Mouse (Mus musculus) naive thymus-derived CD4-positive, alpha-beta T cell, adult 5 months (primary cell): Measurements from ENCODE around the gene Unc5cl. TPM values are rescaled to one million over a fixed set of nuclear protein-coding genes. Genes with fewer than 3 reads are reported as not detected.

ENCODE experiments used
- polyA plus RNA-seq: library from polyadenylated mRNA; unstranded; fragments of 100-300 nt; shearing (Covaris generic); gene quantifications from one replicate; pipeline ENCODE4 v1.2.1, GENCODE M21; 2017

The Unc5cl gene
- polyA plus RNA-seq = 13.9 TPM

DNA sequence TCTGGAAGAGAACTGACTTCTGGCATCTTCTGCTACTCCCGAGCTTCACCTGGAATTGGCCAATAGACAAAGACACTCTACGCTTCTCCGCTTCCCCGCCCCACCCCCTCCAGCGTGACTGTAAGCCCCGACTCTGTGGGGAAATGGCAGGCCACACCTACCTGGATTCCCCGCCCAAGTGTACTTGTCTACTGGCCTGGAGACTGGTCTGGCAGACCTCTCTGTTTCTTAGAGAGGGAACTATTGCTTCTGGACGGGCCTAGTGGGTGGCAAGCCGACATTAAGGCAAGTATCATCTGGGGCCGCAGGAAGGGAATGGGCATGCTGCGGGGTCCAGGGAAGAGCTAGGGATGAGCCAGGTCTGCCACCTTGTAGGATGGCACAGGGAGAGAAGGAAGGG is at the start of gene Unc5cl:
Gene Unc5cl, plus strand, starts transcription at position 214 of the 400 bp plus-strand sequence.

DNA sequence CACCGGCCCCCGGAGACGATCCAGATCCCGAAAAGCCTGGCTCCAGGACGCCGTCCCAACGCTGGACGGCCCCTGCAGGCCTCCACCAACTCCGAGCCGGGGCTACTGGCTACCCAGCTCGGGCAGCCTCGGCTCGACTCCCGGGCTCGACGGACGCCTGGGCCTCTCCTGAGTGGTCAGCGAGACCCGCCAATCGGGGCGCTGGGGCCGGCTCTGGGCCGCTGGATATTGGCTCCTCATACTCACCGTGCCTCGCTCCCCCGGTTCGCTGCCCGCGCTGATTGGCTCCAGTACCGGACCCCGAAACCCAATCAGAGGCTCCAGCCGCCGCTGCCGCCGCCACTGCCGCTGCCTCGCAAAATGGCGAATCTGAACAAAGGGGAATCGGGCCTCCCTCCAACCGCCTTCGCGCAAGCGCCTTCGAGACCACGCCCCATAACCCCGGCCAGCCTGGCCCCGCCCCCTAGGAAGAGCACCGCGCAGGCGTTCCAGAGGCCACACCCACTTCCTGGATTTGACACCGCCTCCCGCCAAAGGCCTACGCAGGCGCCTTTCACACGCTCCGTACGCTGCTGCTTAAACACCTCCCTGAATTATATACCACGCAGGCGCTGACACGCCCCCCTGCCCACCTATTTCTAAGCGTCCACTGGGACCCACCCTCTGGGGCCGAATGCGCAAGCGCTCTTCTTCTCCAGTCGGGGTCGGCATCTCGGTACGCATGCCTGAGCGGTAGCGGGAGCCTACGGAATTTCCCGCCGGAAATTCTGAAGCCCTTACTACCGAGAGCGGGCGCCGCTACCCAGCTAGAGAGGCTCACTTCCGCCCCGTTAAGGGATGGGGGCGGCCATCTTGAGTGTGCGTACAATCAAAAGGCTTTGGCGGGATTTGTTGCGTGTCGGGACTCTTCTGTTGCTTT is 45.1 kb upstream of the Unc5cl start, which contains the start of the genes Nfya and Oard1:
Gene Nfya, minus strand, starts transcription at position 527 of the 919 bp plus-strand sequence.
Gene Oard1, plus strand, starts transcription at position 635 of the 919 bp plus-strand sequence.

DNA sequence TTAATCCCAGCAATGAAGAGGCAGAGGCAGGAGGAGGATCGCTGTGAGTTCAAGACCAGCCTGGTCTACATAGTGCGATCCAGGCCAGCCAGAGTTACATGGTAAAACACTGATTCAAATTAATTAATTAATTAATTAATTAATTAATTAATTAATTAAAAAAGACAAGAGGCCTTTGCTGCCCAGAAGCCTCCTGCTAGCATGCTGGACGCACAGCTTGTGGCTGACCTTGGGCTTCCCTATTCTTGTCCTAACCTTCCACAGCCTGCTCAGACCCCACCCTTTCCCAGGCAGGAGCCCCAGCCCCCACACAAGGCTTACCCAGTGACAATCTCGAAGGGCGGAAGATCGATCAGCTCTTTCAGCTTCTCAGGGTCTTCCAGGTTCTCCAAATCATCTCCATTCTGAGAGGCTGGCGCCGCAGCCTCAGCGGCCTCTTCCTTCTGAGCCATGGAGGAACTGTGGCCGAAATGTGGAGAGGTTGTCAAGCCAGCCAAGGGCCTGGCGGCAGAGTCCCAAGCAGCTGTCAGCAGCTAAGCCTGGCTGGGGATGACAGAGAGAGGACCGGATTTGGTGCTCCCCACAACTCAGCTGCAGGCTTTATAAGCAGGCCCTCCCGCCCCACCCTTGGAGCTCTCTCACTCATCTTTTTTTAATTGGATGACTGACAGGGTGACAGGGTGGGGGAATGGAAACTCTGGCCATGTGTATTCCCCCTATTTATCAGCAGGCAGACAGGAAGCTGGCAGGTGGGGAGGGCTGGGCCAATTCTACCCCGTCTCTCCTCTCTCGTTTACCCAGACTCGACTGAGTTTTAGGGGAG is 22.3 kb upstream of the Unc5cl start, which contains the start of gene Apobec2:
Gene Apobec2, minus strand, starts transcription at position 773 of the 823 bp plus-strand sequence.

DNA sequence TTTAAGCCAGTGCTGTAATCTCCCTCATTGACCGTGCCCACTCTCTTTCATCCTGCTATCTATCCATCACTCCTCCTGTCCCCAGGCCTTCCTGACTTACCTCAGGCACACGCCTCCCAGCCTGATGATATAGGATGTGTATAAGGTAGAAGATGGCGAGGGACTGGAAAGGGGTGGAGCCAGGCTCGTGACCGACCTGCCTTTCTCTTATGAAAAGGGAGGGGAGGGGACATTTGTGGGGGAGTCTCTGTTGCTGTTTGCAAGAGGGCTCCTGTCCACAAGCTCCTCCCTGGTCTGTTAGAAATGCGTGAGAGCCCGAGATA is 3.4 kb upstream of the Unc5cl start, which contains the start of gene Tspo2:
Gene Tspo2, minus strand, starts transcription at position 170 of the 323 bp plus-strand sequence.

Other genes with a start within 250 kb of the Unc5cl start
- not detected for gene Trem1, start 222.1 kb upstream of the Unc5cl start, polyA plus RNA-seq
- not detected for gene Trem3, start 207.1 kb upstream of the Unc5cl start, polyA plus RNA-seq
- not detected for gene Treml4, start 190.6 kb upstream of the Unc5cl start, polyA plus RNA-seq
- gene Treml2, start 155.4 kb upstream of the Unc5cl start, polyA plus RNA-seq = 15.5 TPM
- gene B430306N03Rik, start 138.8 kb upstream of the Unc5cl start, polyA plus RNA-seq = 4.5 TPM
- not detected for gene Trem2, start 108.5 kb upstream of the Unc5cl start, polyA plus RNA-seq
- gene Treml1, start 95.0 kb upstream of the Unc5cl start, polyA plus RNA-seq = not detected
- 7.6 TPM for gene Nfya, start 45.0 kb upstream of the Unc5cl start, polyA plus RNA-seq
- gene Oard1, start 44.9 kb upstream of the Unc5cl start, polyA plus RNA-seq = 54.8 TPM
- gene Apobec2, start 22.0 kb upstream of the Unc5cl start, polyA plus RNA-seq = 0.41 TPM
- gene Tspo2, start 3.4 kb upstream of the Unc5cl start, polyA plus RNA-seq = not detected